Mouse (Mus musculus): ENCODE data around the gene Slc6a18. TPM values are rescaled to one million over a fixed set of nuclear protein-coding genes. Genes with fewer than 3 reads are reported as not detected.

Gene Slc6a18
- total RNA-seq, 2 experiments from 2014 or later: not detected

- intact Hi-C loops (cut with DNase I): no loop called here
Measured at GRCm38 (mm10) chr13:73688934-73689333, 11.1 kb upstream of the Slc6a18 start.

GRCm38 (mm10) chr13:73687601-73688000 is 9.8 kb upstream of the Slc6a18 start:
- intact Hi-C loops (cut with DNase I): no loop called here
- no peak for DNase-seq

More at GRCm38 (mm10) chr13:73688934-73689333, 11.1 kb upstream of the Slc6a18 start:
- no peak for DNase-seq

GRCm38 (mm10) chr13:73685502-73685901 is 7.7 kb upstream of the Slc6a18 start:
- no peak for DNase-seq
- intact Hi-C loops (cut with DNase I): no loop called here

- DNase-seq: no peak
Measured at GRCm38 (mm10) chr13:73684412-73684811, 6.6 kb upstream of the Slc6a18 start.

DNA sequence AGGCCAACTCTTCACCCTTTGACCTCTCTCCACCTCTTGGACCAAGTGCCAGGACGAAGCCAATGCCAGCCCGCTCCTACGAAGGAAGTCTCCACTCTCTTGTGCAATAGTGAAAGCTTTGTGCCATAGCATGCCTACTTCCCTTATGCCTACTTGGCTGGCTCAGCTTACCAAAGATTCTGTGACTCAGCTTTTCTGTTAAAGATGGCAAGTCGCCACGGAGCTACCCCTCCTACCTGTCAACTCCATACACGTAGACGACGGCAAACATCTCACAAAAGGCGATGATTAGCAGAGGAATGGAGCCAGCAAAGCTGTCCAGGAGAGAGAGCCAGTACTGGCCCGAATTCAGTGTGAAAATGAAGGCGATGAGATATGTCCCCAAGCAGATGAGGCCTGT is 5.9 kb upstream of the Slc6a18 start:
- DNase-seq: peak; percentile 18 to 24
- intact Hi-C loops (cut with DNase I): no loop called here

More at GRCm38 (mm10) chr13:73684412-73684811, 6.6 kb upstream of the Slc6a18 start:
- intact Hi-C loops (cut with DNase I): no loop called here

- no peak for DNase-seq
- intact Hi-C loops (cut with DNase I): no loop called here
Measured at GRCm38 (mm10) chr13:73682226-73682625, 4.4 kb upstream of the Slc6a18 start.

GRCm38 (mm10) chr13:73680394-73680793 is 2.6 kb upstream of the Slc6a18 start:
- intact Hi-C loops (cut with DNase I): no loop called here
- no peak for DNase-seq

DNA sequence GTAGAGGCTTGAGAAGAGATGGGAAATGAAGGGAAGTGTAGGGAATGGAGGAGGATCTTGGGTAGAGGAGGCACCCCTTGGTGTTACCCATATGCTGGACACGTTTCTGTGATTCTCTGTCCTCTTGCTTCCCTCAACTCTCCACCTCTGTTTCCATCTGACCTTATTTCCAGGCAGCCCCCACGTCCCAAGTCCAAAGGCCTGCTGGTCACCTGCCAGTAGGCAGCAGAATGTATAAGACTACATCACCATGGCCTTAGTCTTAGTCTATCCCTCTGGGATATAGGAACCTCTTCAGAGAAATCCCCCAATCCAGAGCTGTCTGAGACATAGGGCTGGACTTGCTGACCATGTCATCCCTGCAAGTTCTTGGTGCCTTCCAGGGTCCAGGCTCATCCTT is 1.5 kb upstream of the Slc6a18 start:
- DNase-seq: no peak
- intact Hi-C loops (cut with DNase I): no loop called here

GRCm38 (mm10) chr13:73675161-73675560 is 2.7 kb downstream of the Slc6a18 start:
- DNase-seq: no peak
- intact Hi-C loops (cut with DNase I): no loop called here

DNA sequence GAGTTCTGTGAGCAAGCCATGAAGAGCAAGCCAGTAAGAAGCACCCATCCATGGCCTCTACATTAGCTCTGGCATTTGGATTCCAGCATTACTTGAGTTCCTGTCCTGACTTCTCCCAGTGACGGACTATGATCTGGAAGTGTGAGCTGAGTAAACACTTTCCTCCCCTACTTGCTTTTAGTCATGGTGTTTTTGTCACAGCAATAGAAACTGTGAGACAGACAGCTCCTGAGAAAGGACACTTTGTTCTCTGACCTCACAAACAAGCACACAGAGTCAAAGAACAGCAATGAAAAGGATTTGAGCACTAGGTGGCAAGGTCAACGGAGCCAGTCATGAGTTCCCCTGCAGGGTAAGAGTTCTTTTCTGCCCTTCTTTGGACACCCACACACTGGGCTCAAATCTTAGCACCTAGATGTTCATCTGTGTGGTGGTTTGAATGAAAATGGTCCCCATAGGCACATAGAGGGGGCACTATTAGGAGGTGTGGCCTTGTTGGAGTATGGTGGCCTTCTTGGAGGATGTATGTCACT is 17.6 kb downstream of the Slc6a18 start:
- intact Hi-C loops (cut with DNase I): no loop called here
- DNase-seq: no peak

GRCm38 (mm10) chr13:73658953-73659352 is 18.9 kb downstream of the Slc6a18 start:
- no peak for DNase-seq
- intact Hi-C loops (cut with DNase I): no loop called here

- intact Hi-C loops (cut with DNase I): no loop called here
- DNase-seq: no peak
Measured at GRCm38 (mm10) chr13:73654976-73655375, 22.8 kb downstream of the Slc6a18 start.

DNA sequence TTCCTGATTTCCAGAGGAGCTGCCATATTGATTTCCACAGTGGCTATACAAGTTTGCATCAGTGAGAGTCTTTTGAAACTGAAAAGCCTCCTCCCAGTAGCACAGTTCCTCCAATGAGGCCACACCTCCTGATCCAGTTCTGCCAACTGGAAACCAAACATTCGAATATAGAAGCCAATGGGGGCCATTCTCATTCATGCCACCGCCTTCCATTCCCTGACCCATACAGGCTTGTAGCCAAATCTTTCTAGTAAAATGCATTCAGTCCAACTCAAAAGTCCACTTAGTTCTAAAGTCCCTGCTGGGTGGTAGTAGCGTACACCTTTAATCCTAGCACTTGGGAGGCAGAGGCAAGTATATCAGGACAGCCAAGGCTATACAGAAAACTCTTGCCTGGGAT is 24.6 kb downstream of the Slc6a18 start:
- intact Hi-C loops (cut with DNase I): no loop called here
- DNase-seq: no peak

DNA sequence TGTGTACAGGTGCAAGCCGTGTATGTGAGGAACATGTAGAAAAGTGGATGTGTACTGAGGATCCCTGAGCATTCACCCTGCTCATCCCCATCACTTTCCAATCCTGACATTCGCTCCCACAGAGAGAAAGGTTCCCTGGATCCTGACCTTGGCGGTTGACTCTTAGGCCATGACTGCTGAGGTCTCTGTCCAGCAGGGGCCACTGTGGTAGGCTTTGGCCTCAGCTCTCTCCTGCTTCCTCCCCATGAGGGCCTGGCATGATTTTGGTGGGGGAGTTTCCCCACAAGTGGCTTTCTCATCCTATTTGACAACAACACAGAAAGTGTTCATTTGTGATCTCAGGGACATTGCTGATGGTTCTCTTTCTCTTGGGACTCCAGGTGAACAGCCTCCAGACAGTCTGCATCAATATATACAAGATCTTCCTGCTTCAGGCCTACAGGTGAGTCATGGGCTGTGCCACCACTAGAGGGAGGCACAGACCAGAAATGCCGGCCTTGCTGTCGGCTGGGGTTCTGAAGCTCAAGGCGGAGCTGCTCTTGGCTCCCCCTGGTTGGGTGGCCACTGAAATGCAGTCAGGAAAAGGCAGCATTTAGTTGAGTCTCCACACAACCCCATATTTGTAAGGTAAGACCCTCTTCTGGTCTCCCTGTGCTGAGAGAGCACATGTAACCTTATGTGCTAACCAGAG is 31.3 kb downstream of the Slc6a18 start:
- DNase-seq: peak; percentile 10 to 37
- intact Hi-C loops (cut with DNase I): loop anchor here (2.0 to 5.0 kb wide), 3 partner anchors 46 to 261 kb away; no protein-coding TSS in a partner anchor

GRCm38 (mm10) chr13:73641296-73641695 is 36.5 kb downstream of the Slc6a18 start:
- intact Hi-C loops (cut with DNase I): no loop called here
- DNase-seq: no peak

DNA sequence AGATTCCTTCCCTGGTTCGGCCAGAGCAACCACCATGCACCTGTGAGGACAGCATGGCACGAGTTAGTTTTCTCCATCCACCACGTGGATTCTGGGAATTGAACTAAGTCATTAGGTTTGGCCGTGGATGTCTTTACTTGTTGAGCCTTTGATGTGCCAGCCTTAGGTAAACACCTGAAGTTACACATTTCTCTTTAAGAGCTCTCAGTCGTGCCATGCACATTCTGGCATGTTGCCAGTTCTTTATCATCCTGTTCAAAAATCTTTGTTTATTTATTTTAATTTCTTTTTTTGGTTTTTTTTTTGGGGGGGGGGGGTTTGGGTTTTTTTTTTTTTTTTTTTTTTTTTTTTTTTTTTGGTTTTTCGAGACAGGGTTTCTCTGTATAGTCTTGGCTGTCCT is 40.0 kb downstream of the Slc6a18 start:
- DNase-seq: no peak
- intact Hi-C loops (cut with DNase I): no loop called here

DNA sequence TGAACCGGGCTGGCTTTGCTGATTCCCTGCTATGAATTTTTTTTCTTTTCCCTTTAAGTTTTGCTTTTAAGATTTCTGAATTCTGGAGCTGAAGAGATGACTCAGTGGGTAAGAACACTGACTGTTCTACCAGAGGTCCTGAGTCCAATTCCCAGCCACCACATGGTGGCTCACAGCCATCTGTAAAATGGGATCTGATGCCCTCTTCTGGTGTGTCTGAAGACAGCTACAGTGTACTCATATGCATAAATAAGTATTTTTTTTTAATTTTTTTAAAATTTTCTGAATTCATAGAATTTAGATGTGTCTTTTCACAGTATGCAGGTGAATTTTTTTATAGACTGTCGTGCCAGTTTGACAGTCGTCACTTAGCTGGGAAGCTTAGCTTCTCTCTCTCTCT is 46.0 kb downstream of the Slc6a18 start:
- DNase-seq: no peak
- intact Hi-C loops (cut with DNase I): no loop called here

- no peak for DNase-seq
- intact Hi-C loops (cut with DNase I): loop anchor here (5.0 kb wide), 1 partner anchor 201 kb away; no protein-coding TSS in a partner anchor
Measured at GRCm38 (mm10) chr13:73628586-73629113, 49.2 kb downstream of the Slc6a18 start.

DNA sequence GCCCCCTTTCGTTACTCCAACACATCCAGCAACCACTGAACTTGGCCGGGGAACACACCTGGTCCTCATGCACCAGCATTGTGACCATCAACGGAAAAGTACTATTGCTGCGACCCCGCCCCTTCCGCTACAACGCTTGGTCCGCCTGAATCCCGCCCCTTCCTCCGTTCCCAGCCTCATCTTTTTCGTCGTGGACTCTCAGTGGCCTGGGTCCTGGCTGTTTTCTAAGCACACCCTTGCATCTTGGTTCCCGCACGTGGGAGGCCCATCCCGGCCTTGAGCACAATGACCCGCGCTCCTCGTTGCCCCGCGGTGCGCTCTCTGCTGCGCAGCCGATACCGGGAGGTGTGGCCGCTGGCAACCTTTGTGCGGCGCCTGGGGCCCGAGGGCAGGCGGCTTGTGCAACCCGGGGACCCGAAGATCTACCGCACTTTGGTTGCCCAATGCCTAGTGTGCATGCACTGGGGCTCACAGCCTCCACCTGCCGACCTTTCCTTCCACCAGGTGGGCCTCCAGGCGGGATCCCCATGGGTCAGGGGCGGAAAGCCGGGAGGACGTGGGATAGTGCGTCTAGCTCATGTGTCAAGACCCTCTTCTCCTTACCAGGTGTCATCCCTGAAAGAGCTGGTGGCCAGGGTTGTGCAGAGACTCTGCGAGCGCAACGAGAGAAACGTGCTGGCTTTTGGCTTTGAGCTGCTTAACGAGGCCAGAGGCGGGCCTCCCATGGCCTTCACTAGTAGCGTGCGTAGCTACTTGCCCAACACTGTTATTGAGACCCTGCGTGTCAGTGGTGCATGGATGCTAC is 50.9 kb downstream of the Slc6a18 start, which contains the start of gene Tert:
Tert (plus strand) TSS at position 167 of the 805 bp plus-strand sequence.
- peak; percentile 9 to 18 for DNase-seq
- intact Hi-C loops (cut with DNase I): loop anchor here (2.0 to 5.0 kb wide), 2 partner anchors 114 to 200 kb away; no protein-coding TSS in a partner anchor

GRCm38 (mm10) chr13:73626410-73626744 is 51.4 kb downstream of the Slc6a18 start:
- intact Hi-C loops (cut with DNase I): loop anchor here (2.0 to 5.0 kb wide), 2 partner anchors 114 to 199 kb away; no protein-coding TSS in a partner anchor
- no peak for DNase-seq

DNA sequence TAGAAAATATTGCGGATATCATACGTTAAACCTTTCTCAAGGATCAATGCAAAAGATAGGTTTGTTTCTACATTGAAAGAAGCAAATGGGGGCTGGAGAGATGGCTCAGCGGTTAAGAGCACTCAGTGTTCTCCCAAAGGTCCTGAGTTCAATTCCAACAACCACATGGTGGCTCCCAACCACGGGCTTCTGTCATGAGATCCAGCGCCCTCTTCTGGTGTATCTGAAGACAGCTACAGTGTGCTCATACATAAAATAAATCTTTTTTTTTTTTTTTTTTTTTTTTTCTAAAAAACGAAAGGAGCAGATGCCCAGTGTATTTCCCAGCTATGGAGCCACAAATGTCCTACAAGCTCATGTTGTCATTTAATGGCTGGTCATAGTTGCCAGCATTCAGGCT is 57.2 kb downstream of the Slc6a18 start:
- DNase-seq: no peak
- intact Hi-C loops (cut with DNase I): no loop called here
